Mouse (Mus musculus) urinary bladder, adult 18-20 months (tissue): ENCODE measurements around the gene Gm14139.
"Not testable (repeated sequence)": the region's sequence is repeated elsewhere in the genome, so short reads cannot be mapped to it uniquely, and the experiment has no call there.

ENCODE experiments used
- DNase-seq, 2 experiments: peaks; one replicate each; pipeline ENCODE4 v3.0.0; 2022; ENCODE audit warnings: low spot score in 2 of 2, mixed read lengths in 2 of 2

The Gm14139 gene

GRCm38 (mm10) chr2:150181570-150181999 lies at the start of gene Gm14139:
Gene Gm14139 (plus strand): TSS chr2:150181755.
- DNase-seq, result not testable (repeated sequence)

DNA sequence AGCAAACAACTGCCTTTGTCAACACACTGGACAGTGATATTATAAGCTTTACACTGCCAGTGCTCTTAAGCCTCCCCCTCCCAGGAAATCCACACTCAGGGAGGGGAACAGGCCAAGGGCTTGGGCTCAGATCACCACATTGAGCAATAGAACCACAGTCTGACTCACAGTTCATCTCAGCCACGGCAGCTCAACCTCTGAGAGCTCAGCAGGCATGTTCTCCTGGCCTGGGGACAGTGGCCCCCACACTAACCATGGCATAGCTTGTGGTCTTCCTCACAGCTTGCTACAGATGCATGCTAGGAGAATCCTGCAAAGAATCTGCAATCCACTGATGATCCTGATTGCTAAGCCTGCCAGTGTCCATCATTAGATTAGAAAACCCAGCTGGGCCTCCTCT lies 49.6 kb upstream of the Gm14139 start:
- not testable (repeated sequence) for DNase-seq

DNA sequence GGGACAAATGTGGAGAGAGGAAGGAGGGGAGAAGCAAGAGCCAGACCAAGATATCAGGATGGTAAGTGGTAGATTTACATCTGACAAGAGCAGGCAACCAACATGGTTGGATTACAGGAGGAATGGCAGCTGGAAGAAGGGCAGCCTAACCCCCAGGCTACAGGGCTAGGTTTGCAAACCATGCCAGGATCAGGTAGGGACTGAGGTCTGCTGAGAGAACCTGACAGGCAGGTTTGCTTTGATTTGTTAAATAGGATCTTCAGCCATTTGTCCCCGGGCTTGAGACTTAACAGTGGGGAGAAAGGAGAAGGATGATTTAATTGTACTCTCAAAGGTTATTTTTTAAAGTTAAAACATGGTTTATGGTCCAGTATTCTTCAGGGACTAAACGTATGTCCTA lies 48.8 kb upstream of the Gm14139 start:
- no peak for DNase-seq

DNA sequence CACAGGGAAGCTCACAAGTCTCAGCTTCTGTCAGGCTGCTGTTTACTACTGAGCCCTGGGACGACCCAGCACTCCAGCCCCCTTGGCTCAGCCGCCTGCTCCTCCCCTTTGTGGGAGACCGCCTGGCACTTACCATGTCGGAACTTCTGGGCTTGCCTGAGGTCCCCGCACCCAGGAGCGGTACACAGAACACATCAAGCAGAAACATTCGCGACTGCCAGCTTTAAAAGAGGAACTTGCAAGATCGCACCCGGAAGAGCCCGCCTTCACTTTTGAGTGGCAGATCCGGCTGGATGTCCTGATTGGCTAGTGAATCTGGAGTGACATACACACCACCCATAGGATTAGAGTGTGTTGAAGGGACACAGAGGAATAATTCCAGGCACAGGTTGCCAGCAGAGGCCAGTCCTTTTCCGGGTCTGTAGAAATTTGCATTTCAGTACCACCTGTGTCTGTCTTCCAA lies 45.1 kb upstream of the Gm14139 start, which contains the start of gene Zfp120:
Zfp120 (minus strand) TSS at position 274 of the 463 bp plus-strand sequence.
- peak; percentile 68 to 81 for DNase-seq

DNA sequence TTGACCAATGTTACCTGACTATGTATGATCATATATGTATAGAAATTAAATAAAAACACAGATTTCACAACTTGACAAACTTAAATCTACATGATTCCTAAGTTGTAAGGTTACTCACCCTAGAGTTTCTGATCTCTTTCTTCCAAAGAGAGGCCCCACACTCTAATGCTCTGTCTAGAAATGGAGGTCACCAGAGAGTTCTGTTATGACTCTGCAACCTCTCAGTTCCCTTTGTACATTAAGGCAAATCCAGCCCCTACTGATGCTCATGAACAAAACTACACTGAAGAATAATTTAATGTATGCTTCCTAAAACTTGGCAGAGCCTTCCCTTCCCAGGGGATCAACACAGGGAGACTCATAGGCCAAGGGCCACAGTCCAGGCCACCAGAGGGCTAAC lies 14.9 kb upstream of the Gm14139 start:
- no peak for DNase-seq

DNA sequence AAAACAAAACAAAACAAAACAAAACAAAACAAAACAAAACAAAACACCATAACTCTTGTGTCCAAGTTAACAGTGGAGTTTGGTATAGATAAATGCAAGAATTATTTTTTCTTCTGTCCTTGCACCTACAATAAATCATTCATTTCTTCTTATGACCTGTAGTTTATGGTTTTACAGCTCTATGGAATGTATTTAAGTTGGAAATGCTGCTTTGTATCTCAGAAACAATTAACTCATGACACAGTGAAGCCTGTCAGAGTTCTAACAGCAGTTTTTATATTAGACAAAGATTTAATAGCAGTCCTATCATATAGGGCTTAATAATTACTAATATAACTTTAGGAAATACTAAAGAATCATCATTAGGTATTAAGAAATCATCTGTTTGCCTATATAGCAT lies 7.7 kb upstream of the Gm14139 start:
- no peak for DNase-seq

DNA sequence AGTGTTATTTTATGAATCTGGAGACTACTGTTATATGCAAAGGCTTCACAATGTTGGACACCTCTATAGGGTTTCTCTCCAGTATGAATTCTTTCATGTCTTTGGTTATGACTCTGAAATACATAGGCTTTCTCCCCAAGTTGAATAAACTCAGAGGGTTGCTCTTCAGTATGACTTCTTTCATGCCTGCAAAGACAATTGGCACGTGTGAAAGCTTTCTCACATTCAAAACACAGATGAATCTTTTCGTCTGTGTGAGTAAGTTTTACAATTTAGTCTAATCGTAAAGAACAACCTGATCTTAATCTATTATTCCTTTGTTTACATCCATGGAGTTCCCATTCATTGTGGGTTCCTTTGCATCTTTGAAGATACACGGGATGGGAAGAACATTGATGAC lies 2.0 kb upstream of the Gm14139 start, which contains the start of gene Gm10770:
Gm10770 (minus strand) TSS at position 101 of the 400 bp plus-strand sequence.
- DNase-seq, result not testable (repeated sequence)

DNA sequence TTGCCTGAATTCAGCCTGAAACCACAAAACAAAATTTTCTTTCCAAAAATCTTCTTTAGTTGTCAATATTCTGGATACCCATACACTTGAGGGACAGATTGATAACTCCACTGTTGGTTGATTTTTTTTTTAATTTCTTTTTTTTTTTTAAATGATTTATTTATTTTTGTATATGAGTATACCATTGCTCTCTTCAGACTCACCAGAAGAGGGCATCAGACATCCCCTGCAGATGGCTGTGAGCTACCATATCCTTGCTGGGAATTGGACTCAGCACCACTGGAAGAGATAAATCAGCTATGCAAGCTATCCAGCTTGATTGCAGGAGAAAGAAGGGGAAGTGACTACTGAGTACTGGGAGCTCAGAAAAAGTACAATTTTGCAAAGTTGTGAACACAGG lies 509 bp upstream of the Gm14139 start:
- DNase-seq, result not testable (repeated sequence)

GRCm38 (mm10) chr2:150217600-150218362 lies 36.2 kb downstream of the Gm14139 start, which contains the start of gene Zfp937:
Gene Zfp937 (plus strand): TSS chr2:150218073.
- peak; percentile 45 to 83 for DNase-seq

- DNase-seq, result not testable (repeated sequence)
Observed at GRCm38 (mm10) chr2:150218363-150218725, 36.8 kb downstream of the Gm14139 start.

DNA sequence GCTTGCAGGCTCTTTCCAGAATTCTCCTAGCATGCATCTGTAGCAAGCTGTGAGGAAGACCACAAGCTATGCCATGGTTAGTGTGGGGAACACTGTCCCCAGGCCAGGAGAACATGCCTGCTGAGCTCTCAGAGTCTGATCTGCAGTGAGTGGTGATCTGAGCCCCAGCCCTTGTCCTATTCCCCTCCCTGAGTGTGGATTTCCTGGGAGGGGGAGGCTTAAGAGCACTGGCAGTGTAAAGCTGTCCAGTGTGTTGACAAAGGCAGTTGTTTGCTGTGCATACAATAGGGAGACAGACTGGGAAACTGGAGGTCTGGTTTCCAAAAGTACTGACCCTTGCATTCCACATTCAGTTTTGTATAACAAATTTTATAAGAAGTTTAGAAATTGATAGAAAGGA lies 41.7 kb downstream of the Gm14139 start:
- DNase-seq, result not testable (repeated sequence)
